Mouse (Mus musculus) lung, embryonic 15.5 days (tissue): Measurements from ENCODE around the gene Pik3r4. TPM values are rescaled to one million over a fixed set of nuclear protein-coding genes. Genes with fewer than 3 reads are reported as not detected.

ENCODE experiments used
- ATAC-seq: fragments of 200-750 bp; cut with Nextera tagmentation; 2 replicates; pipeline ENCODE4 v1.8.0; 2017; ENCODE audit warnings: moderate number of reproducible peaks, borderline replicate concordance; ENCODE audit not compliant: low FRiP score, low TSS enrichment; ENCODE audit errors: extremely low read depth
- H3K27ac ChIP-seq: fragments of 300-500 bp; sonication (generic); 2 replicates; pipeline ENCODE4 v1.5.1; 2015; ENCODE audit warnings: moderate library complexity, mild to moderate bottlenecking, inconsistent platforms
- H3K27me3 ChIP-seq: fragments of 300-500 bp; sonication (generic); 2 replicates; pipeline ENCODE4 v1.6.1; 2015; ENCODE audit warnings: inconsistent platforms
- H3K36me3 ChIP-seq: fragments of 300-500 bp; sonication (generic); 2 replicates; pipeline ENCODE4 v1.6.1; 2015; ENCODE audit warnings: inconsistent platforms
- H3K4me1 ChIP-seq: fragments of 300-500 bp; sonication (generic); 2 replicates; pipeline ENCODE4 v1.6.1; 2015; ENCODE audit warnings: inconsistent platforms
- H3K4me2 ChIP-seq: fragments of 300-500 bp; sonication (generic); 2 replicates; pipeline ENCODE4 v1.6.1; 2015; ENCODE audit warnings: inconsistent platforms, mild to moderate bottlenecking, moderate library complexity
- H3K4me3 ChIP-seq: fragments of 300-500 bp; sonication (generic); 2 replicates; pipeline ENCODE4 v1.5.1; 2015; ENCODE audit warnings: mild to moderate bottlenecking, inconsistent platforms
- H3K9ac ChIP-seq: fragments of 300-500 bp; sonication (generic); 2 replicates; pipeline ENCODE4 v1.6.1; 2015; ENCODE audit warnings: inconsistent platforms
- H3K9me3 ChIP-seq: fragments of 300-500 bp; sonication (generic); 2 replicates; pipeline ENCODE4 v1.6.1; 2016; ENCODE audit warnings: inconsistent platforms
- WGBS: fragments of 180-500 bp; shearing (Covaris S2); methylation state at CpG from one replicate; pipeline ENCODE4 v1.1.7; 2015; 5-methylcytosine and 5-hydroxymethylcytosine counted together
- polyA plus RNA-seq: library from polyadenylated mRNA; unstranded; fragments of >200 nt; fragmentation: Nextera tagmentation; extraction: Ambion mirVana; gene quantifications from 2 replicates; pipeline ENCODE4 v1.2.1, GENCODE M21; 2015

Gene Pik3r4
- polyA plus RNA-seq, 1 experiment from 2014 or later = 20.4 TPM

DNA sequence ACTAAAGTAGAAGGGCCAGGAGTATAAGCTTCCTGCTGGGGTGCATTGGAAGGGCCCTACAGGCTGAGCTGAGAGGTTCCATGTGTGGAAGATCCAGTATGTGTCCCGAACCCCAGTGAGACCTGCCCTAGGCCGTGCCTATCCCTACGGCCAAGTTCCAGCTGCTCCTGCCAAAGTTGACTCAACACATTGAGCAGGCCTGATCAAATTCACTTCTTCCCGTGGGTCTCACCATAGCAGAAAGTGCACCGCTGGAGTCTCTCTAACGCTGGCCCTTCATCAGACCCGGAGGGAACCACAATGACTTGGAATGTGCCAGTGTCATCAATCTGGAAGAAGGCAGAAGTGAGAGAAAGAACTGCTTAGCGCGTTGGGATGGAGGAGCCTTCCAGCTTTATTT lies 59.2 kb downstream of the Pik3r4 start:
- no peaks in the 10 kb centered on the region for H3K27me3 ChIP-seq
- H3K9me3 ChIP-seq = no peaks in the 10 kb centered on the region
- H3K27ac ChIP-seq = no peak overlapping the region
- H3K4me2 ChIP-seq = no peak overlapping the region
- no peaks in the 10 kb centered on the region for H3K36me3 ChIP-seq
- H3K4me3 ChIP-seq = no peak overlapping the region
- ATAC-seq = peak; percentile 6; the same call in 1 of the 2 replicates
- WGBS = 46% methylated on average over 9 of the region's 9 CpGs
- no peak overlapping the region for H3K9ac ChIP-seq
- H3K4me1 ChIP-seq = peaks cover 36% of the 10 kb centered on the region

DNA sequence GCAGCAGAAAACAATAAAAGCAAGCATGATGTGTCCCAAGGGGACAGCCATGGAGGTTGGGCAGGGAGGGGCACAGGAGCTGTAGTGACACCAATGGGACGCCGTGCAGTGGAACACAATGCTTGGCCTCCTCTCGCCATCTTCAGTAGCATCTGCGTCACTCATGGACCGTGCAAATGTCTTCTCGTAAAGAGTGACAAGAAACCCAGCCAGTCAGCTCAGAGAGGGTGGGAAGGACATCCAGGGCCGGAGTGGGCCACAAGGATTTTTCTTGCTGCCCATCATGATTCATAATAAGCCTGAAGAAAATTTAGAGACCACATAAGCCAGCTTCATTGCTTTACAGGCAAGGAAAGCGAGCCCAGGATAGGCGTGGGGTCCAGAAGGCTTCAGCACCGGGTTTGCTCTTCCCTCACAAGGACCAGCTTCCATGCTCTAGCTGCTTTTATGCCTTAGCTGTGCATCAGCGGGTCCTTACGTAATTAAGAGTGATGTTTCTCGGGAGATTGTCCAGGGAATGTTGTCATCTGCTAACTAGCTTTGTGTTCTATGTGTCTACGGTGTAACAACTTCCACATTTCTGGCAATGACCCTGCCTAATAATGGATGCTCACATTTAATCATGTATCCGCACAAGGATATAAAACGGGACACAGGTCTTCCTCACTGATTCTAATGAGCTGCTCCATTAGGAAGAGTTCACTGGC lies 61.6 kb downstream of the Pik3r4 start:
- no peak for ATAC-seq
- Histone ChIP-seq H3K9me3 (no peaks in the 10 kb centered on the region), H3K9ac (no peak overlapping the region), H3K4me3 (no peak overlapping the region), H3K27ac (no peak overlapping the region), H3K4me2 (no peak overlapping the region), H3K36me3 (no peaks in the 10 kb centered on the region), H3K27me3 (no peaks in the 10 kb centered on the region), H3K4me1 (0 out of 2 replicates have a peak, but pooled peaks cover 16% of the 10 kb centered on the region)
- 83% methylated on average over 16 of the region's 16 CpGs for WGBS

DNA sequence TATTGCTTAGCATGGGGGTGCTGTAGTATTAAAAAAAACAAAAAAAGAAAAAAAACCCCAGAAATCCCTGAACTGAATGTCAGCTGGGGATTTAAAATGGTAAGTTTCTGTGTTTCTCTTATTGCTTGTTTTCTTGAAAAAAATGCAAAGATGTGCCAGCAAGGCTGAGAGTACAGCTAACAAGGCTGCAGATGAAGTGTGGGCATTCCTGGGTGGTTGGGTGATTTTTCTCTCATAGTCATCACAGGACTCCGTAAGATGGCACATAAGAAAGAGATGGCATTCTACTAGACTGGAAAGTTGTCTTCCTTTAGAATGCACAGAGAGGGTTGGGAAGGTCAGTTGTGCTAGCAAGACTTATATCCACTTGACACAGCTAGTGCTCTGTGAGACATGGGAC lies 62.2 kb downstream of the Pik3r4 start:
- no peak overlapping the region for H3K27ac ChIP-seq
- no peaks in the 10 kb centered on the region for H3K36me3 ChIP-seq
- H3K27me3 ChIP-seq = no peaks in the 10 kb centered on the region
- H3K4me2 ChIP-seq = no peak overlapping the region
- no peak for ATAC-seq
- WGBS = 92% methylated on average over 1 of the region's 1 CpGs
- H3K9ac ChIP-seq = no peak overlapping the region
- 0 out of 2 replicates have a peak, but pooled peaks cover 16% of the 10 kb centered on the region for H3K4me1 ChIP-seq
- H3K4me3 ChIP-seq = no peak overlapping the region
- no peaks in the 10 kb centered on the region for H3K9me3 ChIP-seq

DNA sequence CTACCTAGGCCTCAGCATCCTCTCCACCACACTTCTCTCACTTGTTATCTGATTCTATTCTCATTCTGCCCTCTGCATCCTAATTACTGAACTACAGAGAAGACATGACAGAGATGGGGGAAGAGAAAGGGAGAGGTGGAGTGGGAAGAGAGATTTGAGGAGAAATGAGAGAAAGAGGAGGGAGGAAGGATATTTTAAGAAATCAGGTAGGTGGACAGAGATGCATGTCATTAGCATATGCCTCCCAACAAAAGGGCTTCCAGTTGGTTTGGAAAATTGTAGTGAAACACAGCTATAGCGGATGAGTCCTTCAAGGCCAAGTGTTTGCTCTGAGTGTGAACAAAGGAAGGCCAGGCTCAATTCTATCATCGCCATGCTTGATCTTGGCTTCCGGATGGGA lies 69.3 kb downstream of the Pik3r4 start:
- Histone ChIP-seq H3K4me1 (no peaks in the 10 kb centered on the region), H3K4me2 (no peak overlapping the region), H3K27me3 (no peaks in the 10 kb centered on the region), H3K9me3 (no peaks in the 10 kb centered on the region), H3K36me3 (no peaks in the 10 kb centered on the region), H3K4me3 (no peak overlapping the region), H3K9ac (no peak overlapping the region), H3K27ac (no peak overlapping the region)
- 85% methylated on average over 3 of the region's 3 CpGs for WGBS
- ATAC-seq = no peak

DNA sequence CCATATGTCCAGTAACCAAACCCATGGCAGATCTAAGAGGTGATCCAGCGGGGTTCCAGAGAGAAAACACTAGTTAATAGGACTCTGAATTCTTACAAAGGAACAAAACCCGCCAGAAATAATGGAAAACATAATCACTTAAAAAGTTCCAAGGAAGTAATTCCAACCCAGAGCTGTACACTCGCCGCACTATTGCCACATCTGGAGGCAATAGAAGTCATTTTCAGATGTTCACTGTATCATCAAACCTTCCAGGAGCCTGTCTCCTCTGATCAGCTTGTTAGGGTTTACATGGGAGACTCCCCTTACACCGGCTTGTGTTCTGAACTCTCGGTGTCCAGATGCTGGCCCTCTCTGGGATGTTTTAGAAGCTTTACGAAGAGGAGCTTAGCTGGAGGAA lies 76.6 kb downstream of the Pik3r4 start:
- 73% methylated on average over 7 of the region's 7 CpGs for WGBS
- Histone ChIP-seq H3K27ac (no peak overlapping the region), H3K4me2 (no peak overlapping the region), H3K4me1 (no peaks in the 10 kb centered on the region), H3K27me3 (no peaks in the 10 kb centered on the region), H3K36me3 (no peaks in the 10 kb centered on the region), H3K4me3 (no peak overlapping the region), H3K9me3 (no peaks in the 10 kb centered on the region), H3K9ac (no peak overlapping the region)
- no peak for ATAC-seq

DNA sequence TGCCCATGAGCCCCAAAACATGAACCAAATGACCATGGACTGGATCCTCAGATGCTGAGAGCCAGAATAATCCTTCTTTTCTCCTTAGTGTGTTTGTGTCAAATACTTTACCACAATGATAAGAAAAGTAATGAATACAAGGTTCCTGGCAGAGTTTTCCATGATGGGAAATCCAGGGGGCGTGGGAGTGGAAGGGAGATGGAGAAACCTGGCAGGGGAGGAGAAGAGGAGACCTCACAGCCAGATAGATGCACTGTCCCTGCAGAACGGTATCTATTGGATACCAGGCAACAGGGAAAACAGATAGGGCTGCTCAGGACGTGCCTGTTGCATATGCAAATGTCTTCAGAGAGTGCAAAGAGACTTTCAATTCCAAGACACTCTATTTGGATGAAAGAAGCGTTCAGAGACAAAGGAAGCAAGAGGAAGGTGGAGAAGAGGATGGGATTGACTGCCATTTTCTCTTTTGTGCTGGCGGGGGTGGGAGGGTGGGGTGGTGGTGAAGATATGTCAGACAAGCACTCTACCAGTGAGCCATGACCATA lies 77.1 kb downstream of the Pik3r4 start:
- H3K9me3 ChIP-seq = no peaks in the 10 kb centered on the region
- no peak for ATAC-seq
- H3K9ac ChIP-seq = no peak overlapping the region
- no peak overlapping the region for H3K4me2 ChIP-seq
- H3K4me3 ChIP-seq = no peak overlapping the region
- no peaks in the 10 kb centered on the region for H3K36me3 ChIP-seq
- 56% methylated on average over 5 of the region's 5 CpGs for WGBS
- no peaks in the 10 kb centered on the region for H3K27me3 ChIP-seq
- H3K27ac ChIP-seq = no peak overlapping the region
- no peaks in the 10 kb centered on the region for H3K4me1 ChIP-seq

DNA sequence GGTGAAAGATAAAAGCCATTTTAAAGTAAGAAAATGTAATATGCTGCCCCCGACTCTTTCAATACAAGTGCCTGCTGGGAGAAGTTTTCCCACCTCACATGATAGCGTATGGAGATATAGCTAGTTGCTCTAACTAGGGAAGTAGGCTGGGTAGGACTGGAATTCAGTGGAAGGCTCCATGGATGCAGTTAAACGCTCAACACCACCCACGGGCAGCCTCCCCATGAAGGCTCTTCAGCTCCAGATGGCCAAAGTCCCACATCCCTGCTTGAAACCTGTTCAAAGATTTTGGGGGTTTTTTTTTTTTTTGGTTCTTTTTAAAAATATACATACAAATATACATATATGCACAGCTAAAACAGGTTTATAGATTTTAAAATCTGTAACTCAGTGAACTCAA lies 77.7 kb downstream of the Pik3r4 start:
- Histone ChIP-seq H3K4me1 (no peaks in the 10 kb centered on the region), H3K9me3 (no peaks in the 10 kb centered on the region), H3K4me3 (no peak overlapping the region), H3K36me3 (no peaks in the 10 kb centered on the region), H3K27ac (no peak overlapping the region), H3K4me2 (no peak overlapping the region), H3K27me3 (no peaks in the 10 kb centered on the region), H3K9ac (no peak overlapping the region)
- 89% methylated on average over 4 of the region's 4 CpGs for WGBS
- no peak for ATAC-seq

DNA sequence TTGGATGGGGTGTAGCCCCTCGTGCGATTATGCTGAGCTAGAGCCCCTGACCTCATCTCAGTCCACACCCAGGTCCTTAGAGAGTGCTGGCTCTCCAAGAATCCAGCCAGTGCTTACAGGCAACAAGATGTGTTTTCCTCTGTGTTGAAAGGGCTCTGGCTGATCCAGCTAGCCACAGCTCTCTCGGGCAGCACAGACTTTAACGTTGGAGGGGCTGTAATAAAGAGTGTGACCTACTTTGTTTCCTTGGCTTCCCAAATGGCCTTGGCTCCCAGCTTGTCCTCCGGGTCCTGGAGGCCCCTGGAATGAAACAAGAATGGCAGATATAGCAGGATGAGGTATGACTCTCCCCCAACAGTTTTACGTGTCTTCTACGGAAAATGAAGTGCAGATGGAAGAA lies 89.2 kb downstream of the Pik3r4 start:
- Histone ChIP-seq H3K4me3 (no peak overlapping the region), H3K27ac (no peak overlapping the region), H3K9me3 (no peaks in the 10 kb centered on the region), H3K36me3 (no peaks in the 10 kb centered on the region), H3K4me1 (no peaks in the 10 kb centered on the region), H3K9ac (no peak overlapping the region), H3K4me2 (no peak overlapping the region), H3K27me3 (no peaks in the 10 kb centered on the region)
- 65% methylated on average over 7 of the region's 7 CpGs for WGBS
- ATAC-seq = no peak

DNA sequence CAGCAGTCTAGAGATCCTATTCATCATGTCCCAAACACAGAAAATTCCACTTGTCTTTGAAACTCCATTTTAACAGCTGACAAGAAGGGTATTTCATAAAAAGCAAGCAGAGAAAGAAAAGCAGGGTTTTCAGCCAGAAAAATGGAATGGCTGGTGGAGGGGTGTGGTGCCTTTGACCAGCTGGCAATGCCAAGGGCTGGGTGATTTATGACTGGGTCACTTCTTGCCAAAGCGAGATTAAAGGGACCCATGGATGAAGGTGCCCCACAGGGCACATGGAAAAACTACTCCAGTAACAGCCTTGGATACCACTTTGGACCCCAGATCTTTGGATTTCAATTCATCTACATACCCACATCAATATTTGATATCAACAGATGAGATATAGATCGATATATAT lies 91.9 kb downstream of the Pik3r4 start:
- H3K4me3 ChIP-seq = no peak overlapping the region
- H3K4me2 ChIP-seq = no peak overlapping the region
- H3K27me3 ChIP-seq = no peaks in the 10 kb centered on the region
- WGBS = 79% methylated on average over 2 of the region's 2 CpGs
- H3K4me1 ChIP-seq = no peaks in the 10 kb centered on the region
- H3K27ac ChIP-seq = no peak overlapping the region
- no peaks in the 10 kb centered on the region for H3K9me3 ChIP-seq
- no peak for ATAC-seq
- H3K36me3 ChIP-seq = no peaks in the 10 kb centered on the region
- H3K9ac ChIP-seq = no peak overlapping the region

DNA sequence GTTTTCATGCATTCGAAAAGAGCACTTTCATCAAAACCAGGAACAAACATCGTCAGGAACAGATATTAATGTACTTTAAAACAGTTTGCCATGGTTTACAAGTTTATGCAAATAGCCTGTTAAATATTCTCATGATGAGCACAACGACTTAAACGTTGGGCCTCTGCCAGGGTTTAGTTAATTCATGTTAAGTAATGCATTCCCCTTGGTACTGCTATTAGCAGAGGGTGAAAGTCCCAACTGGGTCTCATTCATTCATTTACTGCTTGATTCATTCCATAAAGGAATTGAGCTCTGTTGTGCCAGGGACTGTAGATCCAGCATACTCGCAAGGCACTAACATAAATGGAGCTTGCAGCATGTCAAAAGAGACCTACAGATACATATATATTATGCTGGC lies 92.4 kb downstream of the Pik3r4 start:
- H3K36me3 ChIP-seq = no peaks in the 10 kb centered on the region
- no peak overlapping the region for H3K4me3 ChIP-seq
- no peaks in the 10 kb centered on the region for H3K9me3 ChIP-seq
- H3K4me2 ChIP-seq = no peak overlapping the region
- WGBS = 77% methylated on average over 5 of the region's 5 CpGs
- H3K27ac ChIP-seq = no peak overlapping the region
- no peaks in the 10 kb centered on the region for H3K4me1 ChIP-seq
- H3K9ac ChIP-seq = no peak overlapping the region
- H3K27me3 ChIP-seq = no peaks in the 10 kb centered on the region
- ATAC-seq = no peak
